Mouse (Mus musculus) gastrocnemius, postnatal 36 days (tissue): ENCODE measurements around the gene Ehd4. TPM values are rescaled to one million over a fixed set of nuclear protein-coding genes. Genes with fewer than 3 reads are reported as not detected.

Experiments used
- DNase-seq, 2 experiments: peaks; one replicate each; pipeline ENCODE4 v3.0.0; 2022
- intact Hi-C: fragments of 180-260 bp; cut with DNase I; formaldehyde crosslinking; loops from one replicate; pipeline ENCODE4 v1.15.1; 2025
- total RNA-seq, 2 experiments: library from RNA; stranded (reverse); gene quantifications; 2 replicates each; pipeline ENCODE4 v1.2.3; 2021

The Ehd4 gene
- total RNA-seq, 2 experiments from 2014 or later: 35.9 to 40.7 TPM

GRCm38 (mm10) chr2:120147999-120148398, 6.4 kb downstream of the Ehd4 start:
- no peak for DNase-seq
- intact Hi-C loops: no loop called here

GRCm38 (mm10) chr2:120147364-120147763, 7.0 kb downstream of the Ehd4 start:
- intact Hi-C loops: no loop called here
- no peak for DNase-seq

GRCm38 (mm10) chr2:120146543-120146942, 7.9 kb downstream of the Ehd4 start:
- no peak for DNase-seq

GRCm38 (mm10) chr2:120144390-120144789, 10.0 kb downstream of the Ehd4 start:
- no peak for DNase-seq
- intact Hi-C loops: no loop called here

More at GRCm38 (mm10) chr2:120146543-120146942, 7.9 kb downstream of the Ehd4 start:
- intact Hi-C loops: no loop called here

GRCm38 (mm10) chr2:120142336-120142735, 12.1 kb downstream of the Ehd4 start:
- no peak for DNase-seq
- intact Hi-C loops: loop anchor here (1.0 kb wide), 1 partner anchor 38 kb away; no protein-coding TSS in a partner anchor

- intact Hi-C loops: loop anchor here (1.0 kb wide), 1 partner anchor 37 kb away; no protein-coding TSS in a partner anchor
- no peak for DNase-seq
These were observed 12.7 kb downstream of the Ehd4 start for GRCm38 (mm10) chr2:120141671-120142070.

GRCm38 (mm10) chr2:120140326-120140725, 14.1 kb downstream of the Ehd4 start:
- intact Hi-C loops: no loop called here

GRCm38 (mm10) chr2:120139091-120139490, 15.3 kb downstream of the Ehd4 start:
- intact Hi-C loops: no loop called here
- DNase-seq: no peak

More at GRCm38 (mm10) chr2:120140326-120140725, 14.1 kb downstream of the Ehd4 start:
- DNase-seq: no peak

GRCm38 (mm10) chr2:120137281-120137680, 17.1 kb downstream of the Ehd4 start:
- no peak for DNase-seq
- intact Hi-C loops: no loop called here

GRCm38 (mm10) chr2:120134453-120135075, 19.8 kb downstream of the Ehd4 start:
- no peak for DNase-seq
- intact Hi-C loops: no loop called here

- no peak for DNase-seq
- intact Hi-C loops: no loop called here
These were observed 22.5 kb downstream of the Ehd4 start for GRCm38 (mm10) chr2:120131881-120132280.

GRCm38 (mm10) chr2:120129252-120129908, 25.0 kb downstream of the Ehd4 start:
- intact Hi-C loops: no loop called here
- DNase-seq: no peak

- intact Hi-C loops: no loop called here
- DNase-seq: no peak
These were observed 25.8 kb downstream of the Ehd4 start for GRCm38 (mm10) chr2:120128611-120129051.

- intact Hi-C loops: no loop called here
- DNase-seq: no peak
These were observed 26.4 kb downstream of the Ehd4 start for GRCm38 (mm10) chr2:120128011-120128410.

- intact Hi-C loops: no loop called here
- no peak for DNase-seq
These were observed 27.5 kb downstream of the Ehd4 start for GRCm38 (mm10) chr2:120126901-120127300.

- intact Hi-C loops: no loop called here
- no peak for DNase-seq
These were observed 28.0 kb downstream of the Ehd4 start for GRCm38 (mm10) chr2:120126408-120126807.

- DNase-seq: no peak
- intact Hi-C loops: no loop called here
These were observed 28.9 kb downstream of the Ehd4 start for GRCm38 (mm10) chr2:120125461-120125860.

- no peak for DNase-seq
- intact Hi-C loops: no loop called here
These were observed 29.5 kb downstream of the Ehd4 start for GRCm38 (mm10) chr2:120124946-120125345.

GRCm38 (mm10) chr2:120124096-120124495, 30.3 kb downstream of the Ehd4 start:
- intact Hi-C loops: no loop called here
- DNase-seq: no peak

GRCm38 (mm10) chr2:120122983-120123382, 31.4 kb downstream of the Ehd4 start:
- intact Hi-C loops: no loop called here

GRCm38 (mm10) chr2:120117346-120117745, 37.1 kb downstream of the Ehd4 start:
- DNase-seq: no peak
- intact Hi-C loops: no loop called here

More at GRCm38 (mm10) chr2:120122983-120123382, 31.4 kb downstream of the Ehd4 start:
- DNase-seq: no peak

GRCm38 (mm10) chr2:120116362-120116761, 38.0 kb downstream of the Ehd4 start:
- DNase-seq: no peak

More at GRCm38 (mm10) chr2:120116362-120116761, 38.0 kb downstream of the Ehd4 start:
- intact Hi-C loops: no loop called here
